Mouse (Mus musculus) liver, embryonic 11.5 days (tissue): ENCODE data around the gene Cldn4. TPM values are rescaled to one million over a fixed set of nuclear protein-coding genes. Genes with fewer than 3 reads are reported as not detected.
A peak's percentile ranks its signal among the peaks of the same experiment; 100 is the strongest.

ENCODE experiments used
- ATAC-seq: fragments of 200-750 bp; cut with Nextera tagmentation; replicated peaks from 2 replicates; pipeline ENCODE4 v1.8.0; 2017; ENCODE audit warnings: moderate number of reproducible peaks, mild to moderate bottlenecking, moderate TSS enrichment, moderate library complexity; ENCODE audit not compliant: low FRiP score
- DNase-seq: peaks from one replicate; pipeline ENCODE4 v3.0.0-alpha.2; 2017; ENCODE audit warnings: low spot score
- H3K27ac ChIP-seq: fragments of 300-500 bp; sonication (generic); 2 replicates; pipeline ENCODE4 v1.5.1; 2014; ENCODE audit warnings: mild to moderate bottlenecking, low read depth, low read length, control low read depth
- H3K27me3 ChIP-seq: fragments of 300-500 bp; sonication (generic); replicated peaks from 2 replicates; pipeline ENCODE4 v1.6.1; 2014; ENCODE audit warnings: low read length, mixed read lengths; ENCODE audit not compliant: control insufficient read depth, insufficient read depth
- H3K36me3 ChIP-seq: fragments of 300-500 bp; sonication (generic); 2 replicates; pipeline ENCODE4 v1.6.1; 2014; ENCODE audit warnings: mild to moderate bottlenecking, low read length, moderate library complexity, mixed read lengths; ENCODE audit not compliant: control insufficient read depth, insufficient read depth
- H3K4me1 ChIP-seq: fragments of 300-500 bp; sonication (generic); replicated peaks from 2 replicates; pipeline ENCODE4 v1.6.1; 2014; ENCODE audit warnings: low read length, mixed read lengths; ENCODE audit not compliant: control insufficient read depth, insufficient read depth
- H3K4me2 ChIP-seq: fragments of 300-500 bp; sonication (generic); 2 replicates; pipeline ENCODE4 v1.6.1; 2014; ENCODE audit warnings: mild to moderate bottlenecking, control low read depth, moderate library complexity
- H3K4me3 ChIP-seq: fragments of 300-500 bp; sonication (generic); 2 replicates; pipeline ENCODE4 v1.5.1; 2014; ENCODE audit warnings: low read depth, low read length, control low read depth
- H3K9ac ChIP-seq: fragments of 300-500 bp; sonication (generic); 2 replicates; pipeline ENCODE4 v1.6.1; 2014; ENCODE audit warnings: low read depth, low read length, control low read depth
- H3K9me3 ChIP-seq: fragments of 300-500 bp; sonication (generic); 2 replicates; pipeline ENCODE4 v1.6.1; 2016; ENCODE audit warnings: low read length, inconsistent platforms, mixed read lengths; ENCODE audit not compliant: control insufficient read depth
- WGBS: fragments of 180-500 bp; shearing (Covaris S2); extraction: QIAGEN DNeasy Blood & Tissue Kit; methylation state at CpG from one replicate; pipeline ENCODE4 v1.1.7; 2014; 5-methylcytosine and 5-hydroxymethylcytosine counted together
- polyA plus RNA-seq: library from polyadenylated mRNA; unstranded; fragments of >200 nt; fragmentation: Nextera tagmentation; extraction: Ambion mirVana; gene quantifications from 2 replicates; pipeline ENCODE4 v1.2.1, GENCODE M21; 2014

The Cldn4 gene
- polyA plus RNA-seq, 1 experiment from 2014 or later: 3.7 TPM

GRCm38 (mm10) chr5:134915311-134915710 lies 31.4 kb downstream of the Cldn4 start, which contains the start of gene Cldn13:
TSS of gene Cldn13 (minus strand) at chr5:134915526.
- Histone ChIP-seq H3K36me3 (no peaks in the 10 kb centered on the region), H3K4me1 (peaks cover 25% of the 10 kb centered on the region), H3K27me3 (no peaks in the 10 kb centered on the region), H3K4me2 (peak within 1 kb of the TSS; percentile 60), H3K27ac (peak within 1 kb of the TSS; percentile 97), H3K9ac (peak within 1 kb of the TSS; percentile 82), H3K4me3 (peak within 1 kb of the TSS; percentile 64), H3K9me3 (no peaks in the 10 kb centered on the region)
- ATAC-seq (peak; percentile 76), DNase-seq (no peak)
- 53% methylated on average over 8 of the region's 8 CpGs for WGBS

GRCm38 (mm10) chr5:134914510-134914909 lies 32.2 kb downstream of the Cldn4 start:
- peaks cover 17% of the 10 kb centered on the region for H3K4me1 ChIP-seq
- DNase-seq: no peak
- peak overlapping the region; percentile 97 for H3K27ac ChIP-seq
- peak overlapping the region; percentile 64 for H3K4me3 ChIP-seq
- H3K9me3 ChIP-seq: no peaks in the 10 kb centered on the region
- H3K27me3 ChIP-seq: no peaks in the 10 kb centered on the region
- no peaks in the 10 kb centered on the region for H3K36me3 ChIP-seq
- H3K9ac ChIP-seq: peak overlapping the region; percentile 82
- peak overlapping the region; percentile 60 for H3K4me2 ChIP-seq
- 61% methylated on average over 8 of the region's 8 CpGs for WGBS
- no peak for ATAC-seq

- Histone ChIP-seq H3K27me3 (no peaks in the 10 kb centered on the region), H3K36me3 (no peaks in the 10 kb centered on the region), H3K9me3 (no peaks in the 10 kb centered on the region), H3K27ac (peak overlapping the region; percentile 97), H3K4me2 (peak overlapping the region; percentile 60), H3K4me3 (peak overlapping the region; percentile 64), H3K9ac (peak overlapping the region; percentile 82), H3K4me1 (peaks cover 14% of the 10 kb centered on the region)
- ATAC-seq (peak; percentile 88), DNase-seq (no peak)
- WGBS: 49% methylated on average over 4 of the region's 4 CpGs
These were observed 33.0 kb downstream of the Cldn4 start for GRCm38 (mm10) chr5:134913753-134914152.

- Histone ChIP-seq H3K36me3 (no peaks in the 10 kb centered on the region), H3K27me3 (no peaks in the 10 kb centered on the region), H3K27ac (peak overlapping the region; percentile 97), H3K4me3 (peak overlapping the region; percentile 64), H3K4me1 (peaks cover 10% of the 10 kb centered on the region), H3K9me3 (no peaks in the 10 kb centered on the region), H3K9ac (peak overlapping the region; percentile 82), H3K4me2 (peak overlapping the region; percentile 60)
- 63% methylated on average over 3 of the region's 3 CpGs for WGBS
- DNase-seq (no peak), ATAC-seq (peak; percentile 40)
These were observed 33.4 kb downstream of the Cldn4 start for GRCm38 (mm10) chr5:134913352-134913751.

- DNase-seq (no peak), ATAC-seq (no peak)
- Histone ChIP-seq H3K4me1 (peaks cover 7% of the 10 kb centered on the region; the same call in 1 of the 2 replicates), H3K27me3 (no peaks in the 10 kb centered on the region), H3K9ac (no peak overlapping the region), H3K9me3 (no peaks in the 10 kb centered on the region), H3K36me3 (no peaks in the 10 kb centered on the region), H3K4me3 (no peak overlapping the region), H3K27ac (no peak overlapping the region), H3K4me2 (no peak overlapping the region)
- 88% methylated on average over 2 of the region's 2 CpGs for WGBS
These were observed 34.8 kb downstream of the Cldn4 start for GRCm38 (mm10) chr5:134911901-134912300.

GRCm38 (mm10) chr5:134907135-134907534 lies 39.6 kb downstream of the Cldn4 start:
- Histone ChIP-seq H3K4me3 (no peak overlapping the region), H3K36me3 (no peaks in the 10 kb centered on the region), H3K4me2 (no peak overlapping the region), H3K9ac (no peak overlapping the region), H3K27ac (no peak overlapping the region), H3K4me1 (no peaks in the 10 kb centered on the region), H3K27me3 (no peaks in the 10 kb centered on the region), H3K9me3 (no peaks in the 10 kb centered on the region)
- ATAC-seq (peak; percentile 80), DNase-seq (peak; percentile 93)
- WGBS: 0% methylated on average over 13 of the region's 13 CpGs

- H3K27ac ChIP-seq: no peak within 1 kb of the TSS
- no peak for ATAC-seq
- H3K4me1 ChIP-seq: no peaks in the 10 kb centered on the region
- no peaks in the 10 kb centered on the region for H3K27me3 ChIP-seq
- 77% methylated on average over 6 of the region's 6 CpGs for WGBS
- H3K9ac ChIP-seq: no peak within 1 kb of the TSS
- no peak for DNase-seq
- H3K4me3 ChIP-seq: no peak within 1 kb of the TSS
- H3K36me3 ChIP-seq: no peaks in the 10 kb centered on the region
- H3K9me3 ChIP-seq: no peaks in the 10 kb centered on the region
- no peak within 1 kb of the TSS for H3K4me2 ChIP-seq
These were observed 40.1 kb downstream of the Cldn4 start, which contains the start of gene Tmem270 for GRCm38 (mm10) chr5:134906633-134907032. TSS of gene Tmem270 (minus strand) at chr5:134906733.

- WGBS: 71% methylated on average over 8 of the region's 8 CpGs
- H3K27ac ChIP-seq: no peak overlapping the region
- ATAC-seq: no peak
These were observed 45.1 kb downstream of the Cldn4 start for GRCm38 (mm10) chr5:134901644-134902027.

GRCm38 (mm10) chr5:134901012-134901643 lies 45.6 kb downstream of the Cldn4 start:
- ATAC-seq: no peak

More at GRCm38 (mm10) chr5:134901644-134902027, 45.1 kb downstream of the Cldn4 start:
- Histone ChIP-seq H3K36me3 (no peaks in the 10 kb centered on the region), H3K4me1 (no peaks in the 10 kb centered on the region), H3K27me3 (no peaks in the 10 kb centered on the region; the same call in 1 of the 2 replicates), H3K4me3 (no peak overlapping the region), H3K9ac (no peak overlapping the region), H3K9me3 (no peaks in the 10 kb centered on the region), H3K4me2 (no peak overlapping the region)
- DNase-seq: no peak

More at GRCm38 (mm10) chr5:134901012-134901643, 45.6 kb downstream of the Cldn4 start:
- H3K27ac ChIP-seq: no peak overlapping the region
- no peak overlapping the region for H3K9ac ChIP-seq
- no peak for DNase-seq
- H3K4me2 ChIP-seq: no peak overlapping the region
- WGBS: 51% methylated on average over 12 of the region's 12 CpGs
- no peak overlapping the region for H3K4me3 ChIP-seq
- no peaks in the 10 kb centered on the region for H3K36me3 ChIP-seq
- no peaks in the 10 kb centered on the region; the same call in 1 of the 2 replicates for H3K27me3 ChIP-seq
- H3K4me1 ChIP-seq: no peaks in the 10 kb centered on the region
- H3K9me3 ChIP-seq: no peaks in the 10 kb centered on the region
